Mouse (Mus musculus): ENCODE measurements around the gene Adam19. TPM values are rescaled to one million over a fixed set of nuclear protein-coding genes. Genes with fewer than 3 reads are reported as not detected.

The Adam19 gene
- total and polyA plus RNA-seq, 2 experiments from 2014 or later: 5.8 to 18.5 TPM

DNA sequence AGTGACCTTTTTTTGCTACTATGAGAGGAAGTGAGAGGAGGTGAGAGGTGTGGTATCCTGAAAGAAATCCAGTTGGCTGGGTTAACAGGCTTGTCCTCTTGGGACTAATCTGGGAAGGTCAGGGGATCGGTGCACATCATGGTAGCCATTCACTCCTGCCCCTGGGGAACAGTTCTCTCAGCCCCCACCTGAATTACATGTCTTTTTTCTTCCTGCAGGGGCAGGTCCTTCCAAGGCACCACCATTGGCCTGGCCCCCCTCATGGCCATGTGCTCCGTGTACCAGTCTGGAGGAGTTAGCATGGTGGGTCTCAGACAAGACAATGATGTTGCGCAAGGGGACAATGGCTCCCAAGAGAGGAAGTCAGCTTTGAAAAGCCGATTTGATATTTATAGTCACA lies 67.1 kb downstream of the Adam19 start:
- DNase-seq (ENCODE audit: low spot score): no peak
- no peak for ATAC-seq
- no peak overlapping the region for H3K9ac ChIP-seq (replicated peaks; ENCODE audit: low read length)
- TF ChIP-seq CTCF (IDR thresholded peaks at IDR 0.05; ENCODE audit: low read depth): no peak
- no peaks in the 10 kb centered on the region for H3K4me1 ChIP-seq (ENCODE audit: insufficient read depth, low read length)
- H3K27ac ChIP-seq: no peak overlapping the region
- no peaks in the 10 kb centered on the region for H3K9me3 ChIP-seq (ENCODE audit: low read length)
- no peaks in the 10 kb centered on the region for H3K36me3 ChIP-seq (ENCODE audit: insufficient read depth, low read length)
- H3K27me3 ChIP-seq (ENCODE audit: insufficient read depth, low read length): no peaks in the 10 kb centered on the region
- H3K4me3 ChIP-seq (ENCODE audit: low read length): no peak overlapping the region
- WGBS: 88% methylated on average over 4 of the region's 4 CpGs
- no peak overlapping the region for H3K4me2 ChIP-seq (ENCODE audit: low read depth, low read length)

DNA sequence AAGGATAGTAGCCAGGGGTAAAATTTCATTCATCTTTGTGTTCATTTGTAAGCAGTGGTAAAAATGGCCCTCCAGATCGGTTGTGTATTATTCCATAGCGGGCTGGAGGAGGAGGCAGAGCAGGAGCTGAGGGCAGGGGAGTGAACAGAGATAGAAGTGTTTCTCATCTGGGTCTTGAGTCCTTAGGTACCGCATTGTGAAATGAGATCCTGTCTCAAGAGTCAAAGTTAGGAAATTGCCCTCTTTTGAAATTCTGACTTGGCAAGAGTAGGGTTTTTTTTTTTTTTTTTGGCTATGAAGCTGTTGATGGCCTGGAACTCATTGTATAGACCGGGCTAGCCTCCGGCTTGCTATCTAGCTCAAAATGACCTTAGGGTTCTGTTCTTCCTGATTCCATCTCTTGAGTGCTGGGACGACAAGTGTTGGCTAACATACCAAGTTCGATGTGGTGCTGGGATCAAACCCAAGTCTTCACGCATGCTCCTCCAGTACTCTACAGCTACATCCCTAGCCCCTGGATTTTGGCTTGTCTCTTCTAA lies 67.6 kb downstream of the Adam19 start:
- no peaks in the 10 kb centered on the region; the same call in 1 of the 2 replicates for H3K36me3 ChIP-seq (ENCODE audit: insufficient read depth, low read length)
- H3K4me1 ChIP-seq (ENCODE audit: insufficient read depth, low read length): no peaks in the 10 kb centered on the region
- no peak for ATAC-seq
- H3K4me3 ChIP-seq (ENCODE audit: low read length): no peak overlapping the region
- no peak for DNase-seq (ENCODE audit: low spot score)
- H3K9ac ChIP-seq (replicated peaks; ENCODE audit: low read length): no peak overlapping the region
- no peak for TF ChIP-seq CTCF (IDR thresholded peaks at IDR 0.05; ENCODE audit: low read depth)
- H3K9me3 ChIP-seq (ENCODE audit: low read length): no peaks in the 10 kb centered on the region
- H3K4me2 ChIP-seq (ENCODE audit: low read depth, low read length): no peak overlapping the region
- H3K27ac ChIP-seq: no peak overlapping the region
- H3K27me3 ChIP-seq (ENCODE audit: insufficient read depth, low read length): no peaks in the 10 kb centered on the region
- 92% methylated on average over 8 of the region's 8 CpGs for WGBS

DNA sequence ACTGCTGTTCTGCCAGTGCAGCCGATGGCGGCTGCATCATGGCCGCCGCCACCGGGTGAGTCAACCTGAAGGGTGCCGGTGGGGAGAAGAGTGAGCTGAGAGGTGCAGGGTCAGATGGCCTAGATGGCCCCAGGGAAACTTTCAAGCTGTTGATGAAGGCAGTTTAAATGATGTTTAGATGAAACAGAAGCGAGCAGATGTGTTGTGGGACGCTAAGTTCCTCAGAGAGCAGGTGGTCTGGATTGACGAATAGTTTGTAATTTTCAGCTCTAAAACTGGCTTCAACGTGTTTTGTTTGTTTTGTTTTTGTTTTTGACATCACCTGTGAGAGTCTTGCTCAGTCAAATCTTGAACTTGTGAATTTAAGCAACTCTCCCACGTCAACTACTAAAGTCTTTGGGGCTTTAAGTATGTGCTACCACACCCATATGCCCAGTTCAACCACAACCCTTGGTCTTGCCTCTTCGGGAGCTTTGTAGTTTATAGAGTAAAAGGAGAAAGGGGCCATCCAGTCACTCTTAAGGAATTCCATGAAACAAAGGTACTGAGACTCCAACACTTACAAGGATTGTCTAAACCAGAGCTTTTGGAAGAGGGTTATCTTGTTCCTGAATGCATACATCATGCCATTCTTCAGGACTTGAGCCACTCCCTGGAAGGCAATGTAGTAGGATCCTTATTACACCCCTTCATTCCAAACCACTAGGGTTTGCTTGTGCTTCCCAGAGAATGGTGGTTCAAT lies 69.5 kb downstream of the Adam19 start:
- Histone ChIP-seq H3K9me3 (ENCODE audit: low read length) (no peaks in the 10 kb centered on the region), H3K27ac (no peak overlapping the region), H3K4me3 (ENCODE audit: low read length) (no peak overlapping the region), H3K4me2 (ENCODE audit: low read depth, low read length) (no peak overlapping the region), H3K36me3 (ENCODE audit: insufficient read depth, low read length) (no peaks in the 10 kb centered on the region; the same call in 1 of the 2 replicates), H3K4me1 (ENCODE audit: insufficient read depth, low read length) (no peaks in the 10 kb centered on the region), H3K27me3 (ENCODE audit: insufficient read depth, low read length) (no peaks in the 10 kb centered on the region), H3K9ac (replicated peaks; ENCODE audit: low read length) (no peak overlapping the region)
- ATAC-seq (no peak), DNase-seq (ENCODE audit: low spot score) (no peak)
- WGBS: 90% methylated on average over 12 of the region's 12 CpGs
- no peak for TF ChIP-seq CTCF (IDR thresholded peaks at IDR 0.05; ENCODE audit: low read depth)

DNA sequence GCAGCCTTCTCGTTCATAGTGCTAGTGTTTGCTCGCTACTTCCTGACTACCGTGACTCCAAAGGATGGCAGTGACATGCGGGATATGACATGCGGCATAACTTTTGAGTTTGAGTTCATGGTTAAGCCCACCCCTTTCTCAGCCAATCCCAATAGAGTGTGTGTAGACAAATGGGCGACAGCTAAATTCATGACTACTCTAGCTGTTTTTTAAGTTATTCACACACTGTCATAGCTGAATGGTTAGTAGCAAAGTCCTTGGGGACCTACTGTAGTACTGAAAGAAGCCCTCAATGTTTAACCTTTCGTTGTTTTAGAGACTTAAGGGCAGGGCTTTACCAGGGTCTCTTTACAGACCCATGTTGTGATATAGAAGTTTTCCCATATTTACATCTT lies 70.0 kb downstream of the Adam19 start:
- Histone ChIP-seq H3K27ac (no peak overlapping the region), H3K9me3 (ENCODE audit: low read length) (no peaks in the 10 kb centered on the region), H3K4me3 (ENCODE audit: low read length) (no peak overlapping the region), H3K36me3 (ENCODE audit: insufficient read depth, low read length) (no peaks in the 10 kb centered on the region; the same call in 1 of the 2 replicates), H3K4me1 (ENCODE audit: insufficient read depth, low read length) (no peaks in the 10 kb centered on the region), H3K9ac (replicated peaks; ENCODE audit: low read length) (no peak overlapping the region), H3K27me3 (ENCODE audit: insufficient read depth, low read length) (no peaks in the 10 kb centered on the region), H3K4me2 (ENCODE audit: low read depth, low read length) (no peak overlapping the region)
- TF ChIP-seq CTCF (IDR thresholded peaks at IDR 0.05; ENCODE audit: low read depth): no peak
- 92% methylated on average over 7 of the region's 7 CpGs for WGBS
- DNase-seq (ENCODE audit: low spot score): no peak
- ATAC-seq: no peak

DNA sequence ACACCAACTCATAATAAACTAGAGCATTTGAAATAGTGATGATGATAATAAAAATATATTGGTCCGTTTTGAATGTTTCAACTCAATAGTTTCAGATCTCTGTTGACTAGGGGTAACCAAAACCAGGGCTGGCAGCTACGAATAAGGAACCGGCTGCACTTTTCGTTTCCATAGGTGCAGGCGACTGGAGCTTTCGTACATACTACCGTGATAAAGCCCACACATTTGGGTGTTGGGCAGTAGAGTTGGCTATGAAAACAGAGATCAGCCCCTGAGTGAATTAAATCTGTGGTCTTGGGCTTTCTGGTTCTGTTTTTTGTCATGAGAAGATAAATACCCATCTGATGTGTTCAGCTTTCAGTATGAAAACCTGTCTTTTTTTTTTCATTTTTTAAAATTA lies 70.5 kb downstream of the Adam19 start:
- no peak for DNase-seq (ENCODE audit: low spot score)
- WGBS: 89% methylated on average over 7 of the region's 7 CpGs

DNA sequence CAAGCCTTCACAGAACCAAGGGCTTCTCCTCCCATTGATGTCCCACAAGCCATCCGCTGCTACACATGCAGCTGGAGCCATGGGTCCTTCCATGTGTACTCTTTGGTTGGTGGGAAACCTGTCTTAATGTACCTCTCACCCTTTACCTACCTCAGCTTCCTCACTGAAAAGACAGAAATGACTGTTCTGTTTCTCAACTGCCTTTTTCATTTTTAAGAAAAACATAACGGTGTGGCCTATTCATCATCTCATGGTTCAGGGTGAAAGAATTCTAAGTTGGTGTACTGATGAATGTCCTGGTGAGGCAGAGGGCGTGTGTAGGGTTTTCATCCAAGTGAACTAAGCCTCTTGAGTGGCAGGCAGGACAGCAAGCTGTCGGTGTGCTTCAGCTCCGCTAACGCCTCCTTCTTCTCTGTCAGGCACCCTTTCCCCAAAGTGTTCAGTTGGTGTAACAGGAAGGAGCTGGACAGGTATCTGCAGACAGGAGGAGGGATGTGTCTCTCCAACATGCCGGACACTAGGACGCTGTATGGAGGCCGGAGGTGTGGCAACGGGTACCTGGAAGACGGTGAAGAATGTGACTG lies 71.1 kb downstream of the Adam19 start:
- ATAC-seq: no peak
- Histone ChIP-seq H3K4me3 (ENCODE audit: low read length) (no peak overlapping the region), H3K27ac (no peak overlapping the region), H3K36me3 (ENCODE audit: insufficient read depth, low read length) (no peaks in the 10 kb centered on the region; the same call in 1 of the 2 replicates), H3K4me1 (ENCODE audit: insufficient read depth, low read length) (no peaks in the 10 kb centered on the region), H3K27me3 (ENCODE audit: insufficient read depth, low read length) (no peaks in the 10 kb centered on the region), H3K4me2 (ENCODE audit: low read depth, low read length) (no peak overlapping the region), H3K9me3 (ENCODE audit: low read length) (no peaks in the 10 kb centered on the region), H3K9ac (replicated peaks; ENCODE audit: low read length) (no peak overlapping the region)
- 89% methylated on average over 11 of the region's 11 CpGs for WGBS
- DNase-seq (ENCODE audit: low spot score): no peak
- no peak for TF ChIP-seq CTCF (IDR thresholded peaks at IDR 0.05; ENCODE audit: low read depth)

More for the DNA sequence above, 70.5 kb downstream of the Adam19 start:
- no peak for TF ChIP-seq CTCF (IDR thresholded peaks at IDR 0.05; ENCODE audit: low read depth)
- H3K9ac ChIP-seq (replicated peaks; ENCODE audit: low read length): no peak overlapping the region
- H3K4me3 ChIP-seq (ENCODE audit: low read length): no peak overlapping the region
- no peak overlapping the region for H3K27ac ChIP-seq
- no peaks in the 10 kb centered on the region for H3K27me3 ChIP-seq (ENCODE audit: insufficient read depth, low read length)
- H3K4me1 ChIP-seq (ENCODE audit: insufficient read depth, low read length): no peaks in the 10 kb centered on the region
- no peaks in the 10 kb centered on the region; the same call in 1 of the 2 replicates for H3K36me3 ChIP-seq (ENCODE audit: insufficient read depth, low read length)
- no peak for ATAC-seq
- H3K9me3 ChIP-seq (ENCODE audit: low read length): no peaks in the 10 kb centered on the region
- H3K4me2 ChIP-seq (ENCODE audit: low read depth, low read length): no peak overlapping the region
